In the genomic region with DNA sequence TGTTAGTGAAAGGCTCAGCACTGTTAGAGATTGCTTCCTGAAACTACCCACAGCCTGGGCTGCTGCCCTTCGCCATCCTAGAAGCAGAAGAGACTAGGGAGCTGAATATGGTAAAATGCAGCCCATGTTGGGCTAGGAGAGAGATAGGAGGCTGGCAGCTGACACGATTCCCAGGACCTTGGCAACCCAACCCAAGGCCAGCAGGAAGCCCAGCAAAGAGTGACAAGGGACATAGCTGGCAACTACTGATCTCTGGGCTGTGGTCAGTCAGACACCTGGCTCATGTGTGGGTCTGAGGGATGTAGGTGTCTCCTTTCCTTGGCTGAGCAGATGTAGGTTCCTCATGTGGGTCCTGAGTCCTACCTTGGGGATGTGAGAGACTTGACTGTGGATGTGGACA, we compare ENCODE assay signal across 17 mouse cellular contexts.
"Had no signal": no experiment of that assay in that cellular context is flagged by ENCODE, and none has a peak within 500 bp of the region (broad histone marks: within the 10 kb centered on the region; RNA-seq: fewer than 3 reads in every experiment).

No protein-coding gene starts in this region.

- H3K4me3 ChIP-seq: layer of hippocampus, adult 2 months; liver, embryonic 13.5 days; midbrain, embryonic 13.5 days; myocyte; neural tube, embryonic 13.5 days had no signal

- H3K27me3 ChIP-seq: liver, embryonic 13.5 days; midbrain, embryonic 13.5 days; neural tube, embryonic 13.5 days had no signal

- DNase-seq: kidney, adult 18-20 months; kidney, adult 9 months; kidney, postnatal 25 days; layer of hippocampus, adult 9-11 months; liver, embryonic 13.5 days; lung, adult 2 months; lung, postnatal 14 days; lung, postnatal 4 days; retina, postnatal 1 day; right cerebral cortex, postnatal 25 days; thymus, adult 18-20 months; thymus, postnatal 36 days had no signal

- H3K4me1 ChIP-seq: liver, embryonic 13.5 days had no signal

- H3K27ac ChIP-seq: kidney, postnatal 0 days; layer of hippocampus, adult 2 months; liver, embryonic 13.5 days; midbrain, embryonic 13.5 days; neural tube, embryonic 13.5 days had no signal
